Mouse (Mus musculus): ENCODE data around the gene Shmt2. TPM values are rescaled to one million over a fixed set of nuclear protein-coding genes. Genes with fewer than 3 reads are reported as not detected.
A peak's percentile ranks its signal among the peaks of the same experiment; 100 is the strongest.

Gene Shmt2
- polyA plus RNA-seq, 1 experiment from 2014 or later: 127 TPM

GRCm38 (mm10) chr10:127515983-127516459, 6.2 kb downstream of the Shmt2 start:
- Histone ChIP-seq H3K4me3 (ENCODE audit: low read length) (peak overlapping the region; percentile 8), H3K36me3 (ENCODE audit: control insufficient read depth, insufficient read depth) (peaks cover 25% of the 10 kb centered on the region), H3K27ac (ENCODE audit: low read length) (peak overlapping the region; percentile 77), H3K9me3 (replicated peaks; ENCODE audit: control insufficient read depth, low read length) (no peaks in the 10 kb centered on the region), H3K4me1 (ENCODE audit: control insufficient read depth, insufficient read depth, low read length) (peaks cover 43% of the 10 kb centered on the region), H3K27me3 (ENCODE audit: control insufficient read depth, insufficient read depth, low read length) (peaks cover 29% of the 10 kb centered on the region), H3K4me2 (ENCODE audit: low read depth, low read length) (peak overlapping the region; percentile 54), H3K9ac (ENCODE audit: low read length) (peak overlapping the region; percentile 56)
- 0 out of 2 replicates have a peak, but pooled peaks have one; percentile 0 for ATAC-seq (replicated peaks; ENCODE audit: extremely low read depth, insufficient read depth, low FRiP score)
- 30% methylated on average over 8 of the region's 8 CpGs for WGBS

DNA sequence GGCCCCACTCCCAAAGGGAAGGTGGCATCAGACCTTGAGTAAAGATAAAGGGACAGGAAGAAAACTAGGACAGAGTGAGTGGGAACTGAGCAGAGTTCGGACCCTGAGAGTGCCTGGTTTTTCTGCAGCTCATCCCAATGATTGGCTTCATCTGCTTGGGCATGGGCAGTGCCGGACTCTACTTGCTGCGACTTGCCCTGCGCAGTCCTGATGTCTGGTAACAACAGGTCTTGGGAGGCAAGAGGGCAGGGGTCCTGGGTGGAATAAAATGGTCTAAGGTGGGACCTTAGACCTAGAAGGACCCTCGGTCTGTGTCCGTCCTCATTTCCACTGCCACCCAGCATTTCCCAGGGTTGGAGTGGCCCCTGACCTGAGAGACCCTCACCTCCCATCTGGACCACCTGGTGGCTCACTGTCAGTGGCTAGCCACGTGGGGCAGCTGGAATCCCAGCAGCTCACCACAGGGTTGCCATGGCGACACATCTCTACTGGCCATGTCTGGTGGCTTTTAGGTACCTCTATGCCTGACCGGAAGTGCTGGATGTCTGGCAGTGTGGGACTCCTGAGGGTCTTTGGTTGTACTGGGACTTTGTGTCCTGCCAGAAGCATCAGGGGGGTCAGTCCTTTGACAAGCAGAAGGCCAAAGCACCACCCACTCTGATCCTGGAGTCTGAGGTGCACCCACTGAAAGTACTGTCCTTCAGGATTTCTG, 6.8 kb downstream of the Shmt2 start:
- Histone ChIP-seq H3K4me2 (ENCODE audit: low read depth, low read length) (peak overlapping the region; percentile 54), H3K27ac (ENCODE audit: low read length) (peak overlapping the region; percentile 77), H3K4me1 (ENCODE audit: control insufficient read depth, insufficient read depth, low read length) (peaks cover 42% of the 10 kb centered on the region), H3K9ac (ENCODE audit: low read length) (peak overlapping the region; percentile 58), H3K4me3 (ENCODE audit: low read length) (peak overlapping the region; percentile 34), H3K9me3 (replicated peaks; ENCODE audit: control insufficient read depth, low read length) (no peaks in the 10 kb centered on the region), H3K27me3 (ENCODE audit: control insufficient read depth, insufficient read depth, low read length) (peaks cover 35% of the 10 kb centered on the region), H3K36me3 (ENCODE audit: control insufficient read depth, insufficient read depth) (peaks cover 25% of the 10 kb centered on the region)
- WGBS: 41% methylated on average over 9 of the region's 9 CpGs
- ATAC-seq (replicated peaks; ENCODE audit: extremely low read depth, insufficient read depth, low FRiP score): no peak

GRCm38 (mm10) chr10:127514764-127515163, 7.5 kb downstream of the Shmt2 start, which contains the start of gene Ndufa4l2:
TSS of gene Ndufa4l2 (plus strand) at chr10:127514967.
- ATAC-seq (replicated peaks; ENCODE audit: extremely low read depth, insufficient read depth, low FRiP score): no peak
- peaks cover 42% of the 10 kb centered on the region for H3K4me1 ChIP-seq (ENCODE audit: control insufficient read depth, insufficient read depth, low read length)
- no peaks in the 10 kb centered on the region for H3K9me3 ChIP-seq (replicated peaks; ENCODE audit: control insufficient read depth, low read length)
- 12% methylated on average over 6 of the region's 6 CpGs for WGBS
- peak within 1 kb of the TSS; percentile 72 for H3K9ac ChIP-seq (ENCODE audit: low read length)
- H3K4me2 ChIP-seq (ENCODE audit: low read depth, low read length): peak within 1 kb of the TSS; percentile 94
- peak within 1 kb of the TSS; percentile 77 for H3K27ac ChIP-seq (ENCODE audit: low read length)
- peaks cover 41% of the 10 kb centered on the region for H3K27me3 ChIP-seq (ENCODE audit: control insufficient read depth, insufficient read depth, low read length)
- peak within 1 kb of the TSS; percentile 45 for H3K4me3 ChIP-seq (ENCODE audit: low read length)
- peaks cover 21% of the 10 kb centered on the region for H3K36me3 ChIP-seq (ENCODE audit: control insufficient read depth, insufficient read depth)

DNA sequence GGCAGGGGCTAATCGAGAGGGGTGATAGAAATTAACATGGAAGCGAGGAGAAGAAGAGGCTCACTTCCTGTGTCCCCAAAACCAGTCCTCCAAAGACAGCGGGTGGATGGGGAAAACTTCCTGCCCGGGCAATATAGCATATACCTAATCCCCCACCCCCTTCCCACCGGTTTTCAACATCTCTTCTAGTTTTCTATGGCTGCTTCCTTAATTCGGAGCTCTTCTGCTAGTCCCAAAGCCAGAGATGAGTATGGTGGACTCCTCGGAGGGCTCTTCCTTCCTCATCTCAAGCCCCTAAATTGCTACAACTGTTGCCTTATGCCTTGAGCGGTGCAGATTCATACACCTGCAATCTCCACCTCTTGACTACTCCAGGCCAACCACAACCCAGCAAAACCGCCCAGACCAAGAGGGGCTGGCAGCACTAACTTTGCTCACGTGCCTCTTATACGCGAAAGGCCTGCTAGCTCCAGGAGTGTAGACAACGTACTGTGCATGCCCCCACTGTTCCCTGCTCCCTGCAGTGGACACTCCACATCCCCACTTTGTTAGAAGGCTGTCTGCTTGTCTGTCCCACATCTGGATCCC, 8.0 kb downstream of the Shmt2 start:
- H3K4me2 ChIP-seq (ENCODE audit: low read depth, low read length): peak overlapping the region; percentile 94
- WGBS: 20% methylated on average over 13 of the region's 13 CpGs
- no peak for ATAC-seq (replicated peaks; ENCODE audit: extremely low read depth, insufficient read depth, low FRiP score)
- peak overlapping the region; percentile 34; the same call in 1 of the 2 replicates for H3K4me3 ChIP-seq (ENCODE audit: low read length)
- no peaks in the 10 kb centered on the region for H3K9me3 ChIP-seq (replicated peaks; ENCODE audit: control insufficient read depth, low read length)
- H3K9ac ChIP-seq (ENCODE audit: low read length): no peak overlapping the region
- peaks cover 17% of the 10 kb centered on the region for H3K36me3 ChIP-seq (ENCODE audit: control insufficient read depth, insufficient read depth)
- H3K27ac ChIP-seq (ENCODE audit: low read length): no peak overlapping the region
- peaks cover 47% of the 10 kb centered on the region for H3K27me3 ChIP-seq (ENCODE audit: control insufficient read depth, insufficient read depth, low read length)
- peaks cover 47% of the 10 kb centered on the region for H3K4me1 ChIP-seq (ENCODE audit: control insufficient read depth, insufficient read depth, low read length)

DNA sequence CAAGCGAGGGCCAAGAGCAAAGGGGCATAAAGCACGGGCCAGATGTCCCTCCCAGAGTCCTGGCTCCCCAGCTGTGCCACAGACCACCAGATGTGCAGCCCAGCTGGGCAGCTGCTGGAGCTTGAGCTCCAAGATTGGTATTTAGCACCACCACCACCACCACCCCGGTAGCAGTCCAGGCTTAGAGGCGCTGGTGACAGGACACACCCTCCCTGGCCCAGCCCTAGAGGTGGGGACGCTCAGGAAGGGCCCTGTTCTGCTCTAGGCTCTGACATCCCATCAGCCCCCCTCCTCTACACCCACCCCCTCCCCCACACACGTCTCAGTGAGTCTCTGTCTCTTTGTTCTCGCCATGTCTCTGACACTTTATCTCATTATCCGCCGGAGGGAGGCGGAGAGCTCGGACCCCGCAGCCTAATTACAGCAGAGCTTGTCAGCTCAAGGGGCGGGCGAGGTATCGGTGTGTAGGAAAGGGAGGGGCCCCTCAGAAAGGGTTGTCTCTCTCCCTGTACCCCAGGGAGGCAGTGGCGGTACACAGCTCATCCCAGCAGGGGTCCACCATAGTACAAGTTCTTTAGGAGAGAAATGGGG, 8.6 kb downstream of the Shmt2 start:
- Histone ChIP-seq H3K27me3 (ENCODE audit: control insufficient read depth, insufficient read depth, low read length) (peaks cover 49% of the 10 kb centered on the region), H3K4me3 (ENCODE audit: low read length) (peak overlapping the region; percentile 45), H3K9ac (ENCODE audit: low read length) (peak overlapping the region; percentile 72), H3K9me3 (replicated peaks; ENCODE audit: control insufficient read depth, low read length) (no peaks in the 10 kb centered on the region), H3K27ac (ENCODE audit: low read length) (0 out of 2 replicates have a peak overlapping the region, but pooled peaks have one; percentile 13), H3K4me1 (ENCODE audit: control insufficient read depth, insufficient read depth, low read length) (peaks cover 52% of the 10 kb centered on the region), H3K4me2 (ENCODE audit: low read depth, low read length) (peak overlapping the region; percentile 94), H3K36me3 (ENCODE audit: control insufficient read depth, insufficient read depth) (peaks cover 12% of the 10 kb centered on the region)
- ATAC-seq (replicated peaks; ENCODE audit: extremely low read depth, insufficient read depth, low FRiP score): no peak
- 2% methylated on average over 16 of the region's 16 CpGs for WGBS

- Histone ChIP-seq H3K9ac (ENCODE audit: low read length) (peak overlapping the region; percentile 72), H3K4me1 (ENCODE audit: control insufficient read depth, insufficient read depth, low read length) (peaks cover 56% of the 10 kb centered on the region), H3K9me3 (replicated peaks; ENCODE audit: control insufficient read depth, low read length) (no peaks in the 10 kb centered on the region), H3K4me3 (ENCODE audit: low read length) (peak overlapping the region; percentile 61), H3K4me2 (ENCODE audit: low read depth, low read length) (peak overlapping the region; percentile 94), H3K27ac (ENCODE audit: low read length) (no peak overlapping the region), H3K36me3 (ENCODE audit: control insufficient read depth, insufficient read depth) (peaks cover 4% of the 10 kb centered on the region), H3K27me3 (ENCODE audit: control insufficient read depth, insufficient read depth, low read length) (peaks cover 55% of the 10 kb centered on the region)
- under 1% methylated on average over 27 of the region's 27 CpGs for WGBS
- ATAC-seq (replicated peaks; ENCODE audit: extremely low read depth, insufficient read depth, low FRiP score): peak; percentile 25; the same call in 1 of the 2 replicates
Observed at GRCm38 (mm10) chr10:127512813-127513212, 9.4 kb downstream of the Shmt2 start.

DNA sequence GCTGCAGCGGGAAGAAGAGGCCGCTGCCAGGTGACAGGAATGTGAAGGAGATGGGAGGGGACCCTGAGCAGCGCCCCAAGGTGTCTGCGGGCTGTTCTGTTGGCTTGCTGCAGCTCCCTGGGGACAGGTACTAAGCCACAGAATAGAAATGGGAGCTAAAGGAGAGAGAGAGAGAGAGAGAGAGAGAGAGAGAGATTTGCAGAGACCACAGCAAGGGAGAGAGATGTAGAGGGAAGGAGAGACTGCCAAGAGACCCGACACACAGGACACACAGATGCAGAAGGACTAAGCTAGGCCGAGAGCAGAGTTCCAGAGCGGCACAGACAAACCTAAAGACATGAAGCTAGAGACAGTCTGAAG, 10.0 kb downstream of the Shmt2 start:
- Histone ChIP-seq H3K9ac (ENCODE audit: low read length) (peak overlapping the region; percentile 69), H3K4me3 (ENCODE audit: low read length) (peak overlapping the region; percentile 61), H3K4me2 (ENCODE audit: low read depth, low read length) (peak overlapping the region; percentile 94), H3K36me3 (ENCODE audit: control insufficient read depth, insufficient read depth) (no peaks in the 10 kb centered on the region), H3K27me3 (ENCODE audit: control insufficient read depth, insufficient read depth, low read length) (peaks cover 58% of the 10 kb centered on the region), H3K4me1 (ENCODE audit: control insufficient read depth, insufficient read depth, low read length) (peaks cover 55% of the 10 kb centered on the region), H3K27ac (ENCODE audit: low read length) (no peak overlapping the region), H3K9me3 (replicated peaks; ENCODE audit: control insufficient read depth, low read length) (no peaks in the 10 kb centered on the region)
- 3% methylated on average over 7 of the region's 7 CpGs for WGBS
- no peak for ATAC-seq (replicated peaks; ENCODE audit: extremely low read depth, insufficient read depth, low FRiP score)

- Histone ChIP-seq H3K4me3 (ENCODE audit: low read length) (peak overlapping the region; percentile 61), H3K9ac (ENCODE audit: low read length) (peak overlapping the region; percentile 69), H3K9me3 (replicated peaks; ENCODE audit: control insufficient read depth, low read length) (no peaks in the 10 kb centered on the region), H3K4me1 (ENCODE audit: control insufficient read depth, insufficient read depth, low read length) (peaks cover 49% of the 10 kb centered on the region), H3K36me3 (ENCODE audit: control insufficient read depth, insufficient read depth) (no peaks in the 10 kb centered on the region), H3K4me2 (ENCODE audit: low read depth, low read length) (peak overlapping the region; percentile 94), H3K27me3 (ENCODE audit: control insufficient read depth, insufficient read depth, low read length) (peaks cover 60% of the 10 kb centered on the region), H3K27ac (ENCODE audit: low read length) (no peak overlapping the region)
- 1% methylated on average over 45 of the region's 46 CpGs for WGBS
- ATAC-seq (replicated peaks; ENCODE audit: extremely low read depth, insufficient read depth, low FRiP score): no peak
Observed at GRCm38 (mm10) chr10:127511634-127512306, 10.5 kb downstream of the Shmt2 start.

Measured in heart, embryonic 16.5 days (tissue).